13 mouse cellular contexts compared by ENCODE assay signal in the genomic region with DNA sequence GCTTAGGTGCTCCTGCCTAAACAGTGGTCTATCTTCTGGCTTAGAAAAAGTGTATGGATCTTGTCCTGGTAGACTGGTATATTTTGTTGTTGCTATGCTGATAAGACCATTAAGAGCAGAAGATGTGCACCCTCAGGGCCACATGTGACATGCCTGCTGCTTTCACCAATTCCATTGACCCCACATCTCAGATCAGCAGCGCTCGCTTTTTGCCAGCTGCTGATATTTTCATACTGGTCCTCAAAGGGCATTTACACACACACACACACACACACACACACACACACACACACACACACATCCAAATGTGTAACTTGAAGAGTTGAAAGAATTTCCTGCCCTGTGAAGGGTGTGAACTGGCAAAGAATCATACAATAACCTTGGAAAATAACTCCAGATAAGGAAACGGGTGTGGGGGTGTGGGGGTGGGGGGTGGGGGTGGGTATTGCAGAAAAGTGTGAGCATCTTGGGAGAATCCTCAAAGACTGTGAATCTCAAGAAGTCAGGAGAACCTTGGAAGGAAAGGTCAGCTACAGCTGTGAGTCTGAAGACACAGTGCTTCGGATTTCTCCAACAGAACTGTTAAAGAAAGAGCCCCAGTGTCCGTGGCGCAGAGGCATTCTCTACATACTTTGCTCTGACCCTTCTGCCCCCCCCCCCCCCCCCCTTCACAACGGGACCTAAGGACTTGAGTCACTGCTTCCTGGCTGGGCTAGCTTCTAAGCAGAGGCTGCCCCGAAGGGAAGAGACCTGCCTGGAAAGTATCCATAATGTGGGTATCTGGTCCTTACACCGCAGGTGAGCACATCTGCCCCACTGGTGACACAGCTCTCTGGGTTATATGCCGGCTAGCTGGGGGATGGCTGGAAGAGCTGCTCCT. TPM values are rescaled to one million over a fixed set of nuclear protein-coding genes. Genes with fewer than 3 reads are reported as not detected.
DNase-seq lines count a peak whose midpoint lies in the region; ATAC-seq and TF ChIP-seq lines count a peak whose summit lies in the region.
"Had no signal": no experiment of that assay in that cellular context is flagged by ENCODE, and none has a peak within 500 bp of the region (broad histone marks: within the 10 kb centered on the region; RNA-seq: fewer than 3 reads in every experiment).

No protein-coding gene starts in this region.

- H3K9me3 ChIP-seq in hindbrain, embryonic 14.5 days (ENCODE audit: control insufficient read depth, low read length) = no peaks in the 10 kb centered on the region
- no peaks in the 10 kb centered on the region for H3K9me3 ChIP-seq in hindbrain, postnatal 0 days (ENCODE audit: low read length)
- H3K9me3 ChIP-seq in stomach, embryonic 16.5 days (replicated peaks; ENCODE audit: control insufficient read depth, low read length) = no peaks in the 10 kb centered on the region
- H3K9me3 ChIP-seq in stomach, postnatal 0 days (ENCODE audit: control insufficient read depth, low read length) = no peaks in the 10 kb centered on the region
- H3K9me3 ChIP-seq in heart, postnatal 0 days (replicated peaks; ENCODE audit: control insufficient read depth, low read length) = no peaks in the 10 kb centered on the region
- H3K9me3 ChIP-seq in forebrain, postnatal 0 days (ENCODE audit: low read length) = no peaks in the 10 kb centered on the region
- H3K9me3 ChIP-seq: forebrain, embryonic 13.5 days; limb, embryonic 15.5 days; midbrain, embryonic 12.5 days had no signal

- no peak for TF ChIP-seq EP300 in stomach, postnatal 0 days (optimal IDR thresholded peaks at IDR 0.05)
- no peak for TF ChIP-seq EP300 in heart, postnatal 0 days (IDR thresholded peaks at IDR 0.05; ENCODE audit: low read depth)

- H3K27me3 ChIP-seq in hindbrain, embryonic 14.5 days (ENCODE audit: control insufficient read depth, insufficient read depth, low read length) = no peaks in the 10 kb centered on the region
- no peaks in the 10 kb centered on the region for H3K27me3 ChIP-seq in hindbrain, postnatal 0 days (ENCODE audit: insufficient read depth, low read length)
- H3K27me3 ChIP-seq in stomach, embryonic 16.5 days (ENCODE audit: control insufficient read depth, insufficient read depth, low read length) = no peaks in the 10 kb centered on the region
- no peaks in the 10 kb centered on the region for H3K27me3 ChIP-seq in stomach, postnatal 0 days (ENCODE audit: control insufficient read depth, insufficient read depth, low read length)
- no peaks in the 10 kb centered on the region for H3K27me3 ChIP-seq in heart, postnatal 0 days (ENCODE audit: control insufficient read depth, insufficient read depth, low read length)
- H3K27me3 ChIP-seq in forebrain, postnatal 0 days (ENCODE audit: insufficient read depth, low read length) = no peaks in the 10 kb centered on the region
- H3K27me3 ChIP-seq: forebrain, embryonic 13.5 days; limb, embryonic 15.5 days; midbrain, embryonic 12.5 days had no signal

- no peak overlapping the region for H3K4me3 ChIP-seq in hindbrain, embryonic 14.5 days (replicated peaks; ENCODE audit: low read length)
- H3K4me3 ChIP-seq in hindbrain, postnatal 0 days (ENCODE audit: low read length) = no peak overlapping the region
- no peak overlapping the region for H3K4me3 ChIP-seq in stomach, embryonic 16.5 days (replicated peaks; ENCODE audit: low read length)
- H3K4me3 ChIP-seq in stomach, postnatal 0 days (ENCODE audit: low read depth, low read length) = no peak overlapping the region
- no peak overlapping the region for H3K4me3 ChIP-seq in heart, postnatal 0 days (ENCODE audit: low read depth, low read length)
- no peak overlapping the region for H3K4me3 ChIP-seq in forebrain, postnatal 0 days (ENCODE audit: low read depth, low read length)
- H3K4me3 ChIP-seq: forebrain, embryonic 13.5 days; limb, embryonic 15.5 days; midbrain, embryonic 12.5 days had no signal

- ATAC-seq in hindbrain, embryonic 14.5 days (ENCODE audit: low FRiP score) = 0 out of 2 replicates have a peak, but pooled peaks have one; percentile 8
- ATAC-seq in hindbrain, postnatal 0 days = no peak
- ATAC-seq in stomach, embryonic 16.5 days (ENCODE audit: insufficient read depth, low FRiP score) = no peak; the same call in 1 of the 2 replicates
- ATAC-seq in stomach, postnatal 0 days (ENCODE audit: low FRiP score, low TSS enrichment) = no peak
- peak; percentile 57 for ATAC-seq in heart, postnatal 0 days (ENCODE audit: insufficient read depth, low read depth)
- no peak for ATAC-seq in forebrain, postnatal 0 days
- ATAC-seq: forebrain, embryonic 13.5 days had no signal

- no peak overlapping the region for H3K27ac ChIP-seq in hindbrain, embryonic 14.5 days
- no peak overlapping the region for H3K27ac ChIP-seq in hindbrain, postnatal 0 days
- H3K27ac ChIP-seq in stomach, embryonic 16.5 days (ENCODE audit: low read length) = peak overlapping the region; percentile 23; the same call in 1 of the 2 replicates
- no peak overlapping the region for H3K27ac ChIP-seq in stomach, postnatal 0 days (replicated peaks)
- peak overlapping the region; percentile 95 for H3K27ac ChIP-seq in heart, postnatal 0 days (ENCODE audit: low read depth)
- H3K27ac ChIP-seq in forebrain, postnatal 0 days (ENCODE audit: low read depth, low read length) = no peak overlapping the region
- H3K27ac ChIP-seq: forebrain, embryonic 13.5 days; limb, embryonic 15.5 days; midbrain, embryonic 12.5 days had no signal

- WGBS in hindbrain, embryonic 14.5 days = 69% methylated on average over 9 of the region's 10 CpGs
- 57% methylated on average over 10 of the region's 10 CpGs for WGBS in hindbrain, postnatal 0 days
- WGBS in stomach, embryonic 16.5 days = 32% methylated on average over 10 of the region's 10 CpGs
- 34% methylated on average over 10 of the region's 10 CpGs for WGBS in stomach, postnatal 0 days
- 11% methylated on average over 10 of the region's 10 CpGs for WGBS in heart, postnatal 0 days
- WGBS in forebrain, postnatal 0 days = 65% methylated on average over 10 of the region's 10 CpGs

- no peak overlapping the region for H3K4me2 ChIP-seq in hindbrain, embryonic 14.5 days (replicated peaks)
- no peak overlapping the region for H3K4me2 ChIP-seq in hindbrain, postnatal 0 days (ENCODE audit: low read depth, low read length)
- no peak overlapping the region; the same call in 1 of the 2 replicates for H3K4me2 ChIP-seq in stomach, embryonic 16.5 days (ENCODE audit: low read depth, low read length)
- no peak overlapping the region for H3K4me2 ChIP-seq in stomach, postnatal 0 days (replicated peaks; ENCODE audit: low read depth)
- H3K4me2 ChIP-seq in heart, postnatal 0 days (ENCODE audit: low read depth, low read length) = peak overlapping the region; percentile 46
- H3K4me2 ChIP-seq in forebrain, postnatal 0 days (ENCODE audit: low read depth) = no peak overlapping the region
- H3K4me2 ChIP-seq: forebrain, embryonic 13.5 days; limb, embryonic 15.5 days; midbrain, embryonic 12.5 days had no signal

- no peaks in the 10 kb centered on the region for H3K4me1 ChIP-seq in hindbrain, embryonic 14.5 days (replicated peaks; ENCODE audit: control insufficient read depth, insufficient read depth, low read length)
- no peaks in the 10 kb centered on the region for H3K4me1 ChIP-seq in hindbrain, postnatal 0 days (ENCODE audit: insufficient read depth, low read length)
- 0 out of 2 replicates have a peak, but pooled peaks cover 3% of the 10 kb centered on the region for H3K4me1 ChIP-seq in stomach, embryonic 16.5 days (ENCODE audit: control insufficient read depth, insufficient read depth, low read length)
- no peaks in the 10 kb centered on the region for H3K4me1 ChIP-seq in stomach, postnatal 0 days (replicated peaks; ENCODE audit: control insufficient read depth, insufficient read depth)
- H3K4me1 ChIP-seq in heart, postnatal 0 days (ENCODE audit: control insufficient read depth, insufficient read depth) = peaks cover 28% of the 10 kb centered on the region; the same call in 1 of the 2 replicates
- no peaks in the 10 kb centered on the region for H3K4me1 ChIP-seq in forebrain, postnatal 0 days (ENCODE audit: insufficient read depth)
- H3K4me1 ChIP-seq: forebrain, embryonic 13.5 days; limb, embryonic 15.5 days; midbrain, embryonic 12.5 days had no signal

- TF ChIP-seq CTCF in hindbrain, postnatal 0 days (IDR thresholded peaks at IDR 0.05; ENCODE audit: low read depth) = no peak
- no peak for TF ChIP-seq CTCF in stomach, postnatal 0 days (IDR thresholded peaks at IDR 0.05; ENCODE audit: low read depth)
- TF ChIP-seq CTCF in heart, postnatal 0 days (IDR thresholded peaks at IDR 0.05; ENCODE audit: low read depth) = no peak
- TF ChIP-seq CTCF in forebrain, postnatal 0 days (IDR thresholded peaks at IDR 0.05; ENCODE audit: low read depth) = no peak

- no peaks in the 10 kb centered on the region for H3K36me3 ChIP-seq in hindbrain, embryonic 14.5 days (replicated peaks; ENCODE audit: control insufficient read depth, insufficient read depth)
- no peaks in the 10 kb centered on the region for H3K36me3 ChIP-seq in hindbrain, postnatal 0 days (ENCODE audit: insufficient read depth, low read length)
- no peaks in the 10 kb centered on the region for H3K36me3 ChIP-seq in stomach, embryonic 16.5 days (ENCODE audit: control insufficient read depth, insufficient read depth, low read length)
- no peaks in the 10 kb centered on the region for H3K36me3 ChIP-seq in stomach, postnatal 0 days (ENCODE audit: control insufficient read depth, insufficient read depth, low read length)
- H3K36me3 ChIP-seq in heart, postnatal 0 days (replicated peaks; ENCODE audit: control insufficient read depth, insufficient read depth, low read length) = no peaks in the 10 kb centered on the region
- H3K36me3 ChIP-seq in forebrain, postnatal 0 days (ENCODE audit: insufficient read depth) = no peaks in the 10 kb centered on the region
- H3K36me3 ChIP-seq: limb, embryonic 15.5 days; midbrain, embryonic 12.5 days had no signal

- no peak overlapping the region for H3K9ac ChIP-seq in hindbrain, embryonic 14.5 days
- H3K9ac ChIP-seq in hindbrain, postnatal 0 days (replicated peaks; ENCODE audit: low read length) = no peak overlapping the region
- no peak overlapping the region for H3K9ac ChIP-seq in stomach, embryonic 16.5 days (ENCODE audit: low read length)
- no peak overlapping the region for H3K9ac ChIP-seq in stomach, postnatal 0 days (ENCODE audit: low read length)
- 0 out of 2 replicates have a peak overlapping the region, but pooled peaks have one; percentile 20 for H3K9ac ChIP-seq in heart, postnatal 0 days (replicated peaks; ENCODE audit: low read depth, low read length)
- H3K9ac ChIP-seq in forebrain, postnatal 0 days = no peak overlapping the region
- H3K9ac ChIP-seq: forebrain, embryonic 13.5 days; limb, embryonic 15.5 days; midbrain, embryonic 12.5 days had no signal

- DNase-seq in hindbrain, embryonic 14.5 days (ENCODE audit: low spot score) = no peak
- DNase-seq in hindbrain, postnatal 0 days (ENCODE audit: low spot score) = no peak
- DNase-seq in stomach, postnatal 0 days (ENCODE audit: low spot score) = no peak
- peak; percentile 49 for DNase-seq in heart, postnatal 0 days (ENCODE audit: low spot score)
- DNase-seq in yolk sac, embryonic 10.5 days (ENCODE audit: low spot score) = peak; percentile 19
- no peak for DNase-seq in thymus, postnatal 14 days
- no peak for DNase-seq in forebrain, postnatal 0 days

RNA-seq across cellular contexts. Expression of a gene that starts 11.9 kb away (rescaled TPM):
- not detected in 2 replicates for polyA plus RNA-seq in hindbrain, embryonic 14.5 days (2014; fragmentation: Nextera tagmentation; extraction: Ambion mirVana)
- not detected in 2 replicates for total RNA-seq in hindbrain, postnatal 0 days (2014; rRNA removed)
- not detected in 2 replicates for polyA plus RNA-seq in hindbrain, postnatal 0 days (2015; fragmentation: Nextera tagmentation; extraction: Ambion mirVana)
- 0.30 and 1.9 TPM in 2 replicates for polyA plus RNA-seq in stomach, embryonic 16.5 days (2015; fragmentation: Nextera tagmentation; extraction: Ambion mirVana)
- polyA plus RNA-seq in stomach, postnatal 0 days (2015; fragmentation: Nextera tagmentation; extraction: Ambion mirVana) = 0.10 TPM in 1 of 2 replicates, not detected in the other
- total RNA-seq in heart, postnatal 0 days (2014; rRNA removed; ENCODE audit: low replicate concordance) = 51.9 and 68.1 TPM in 2 replicates
- 62.2 and 70.3 TPM in 2 replicates for polyA plus RNA-seq in heart, postnatal 0 days (2015; fragmentation: Nextera tagmentation; extraction: Ambion mirVana)
- total RNA-seq in forebrain, postnatal 0 days (2014; rRNA removed) = 0.23 TPM in 1 of 2 replicates, not detected in the other
- not detected in 2 replicates for polyA plus RNA-seq in forebrain, postnatal 0 days (2015; fragmentation: Nextera tagmentation; extraction: Ambion mirVana)
- total RNA-seq: common myeloid progenitor, adult 5-6 weeks; layer of hippocampus, postnatal 14 days had no signal
- polyA plus RNA-seq: forebrain, embryonic 13.5 days; midbrain, embryonic 12.5 days had no signal

RNA-seq across cellular contexts. Expression of a gene that starts 57.7 kb away (rescaled TPM):
- 0.12 TPM in 1 of 2 replicates, not detected in the other for polyA plus RNA-seq in hindbrain, embryonic 14.5 days (2014; fragmentation: Nextera tagmentation; extraction: Ambion mirVana)
- total RNA-seq in hindbrain, postnatal 0 days (2014; rRNA removed) = 0.11 and 0.31 TPM in 2 replicates
- polyA plus RNA-seq in hindbrain, postnatal 0 days (2015; fragmentation: Nextera tagmentation; extraction: Ambion mirVana) = 0.11 and 0.24 TPM in 2 replicates
- 0.10 TPM in 1 of 2 replicates, not detected in the other for polyA plus RNA-seq in stomach, embryonic 16.5 days (2015; fragmentation: Nextera tagmentation; extraction: Ambion mirVana)
- polyA plus RNA-seq in stomach, postnatal 0 days (2015; fragmentation: Nextera tagmentation; extraction: Ambion mirVana) = 0.04 and 0.06 TPM in 2 replicates
- total RNA-seq in heart, postnatal 0 days (2014; rRNA removed; ENCODE audit: low replicate concordance) = 1.5 and 3.4 TPM in 2 replicates
- polyA plus RNA-seq in heart, postnatal 0 days (2015; fragmentation: Nextera tagmentation; extraction: Ambion mirVana) = 1.4 and 1.5 TPM in 2 replicates
- total RNA-seq in forebrain, postnatal 0 days (2014; rRNA removed) = not detected in 2 replicates
- 0.05 TPM in 1 of 2 replicates, not detected in the other for polyA plus RNA-seq in forebrain, postnatal 0 days (2015; fragmentation: Nextera tagmentation; extraction: Ambion mirVana)
- total RNA-seq: common myeloid progenitor, adult 5-6 weeks; layer of hippocampus, postnatal 14 days had no signal
- polyA plus RNA-seq: forebrain, embryonic 13.5 days; limb, embryonic 15.5 days; midbrain, embryonic 12.5 days had no signal

RNA-seq across cellular contexts. Expression of a gene that starts 57.9 kb away (rescaled TPM):
- polyA plus RNA-seq in hindbrain, embryonic 14.5 days (2014; fragmentation: Nextera tagmentation; extraction: Ambion mirVana) = 389 and 483 TPM in 2 replicates
- 17.1 and 24.3 TPM in 2 replicates for total RNA-seq in hindbrain, postnatal 0 days (2014; rRNA removed)
- polyA plus RNA-seq in hindbrain, postnatal 0 days (2015; fragmentation: Nextera tagmentation; extraction: Ambion mirVana) = 596 and 598 TPM in 2 replicates
- polyA plus RNA-seq in stomach, embryonic 16.5 days (2015; fragmentation: Nextera tagmentation; extraction: Ambion mirVana) = 320 and 383 TPM in 2 replicates
- polyA plus RNA-seq in stomach, postnatal 0 days (2015; fragmentation: Nextera tagmentation; extraction: Ambion mirVana) = 414 and 442 TPM in 2 replicates
- total RNA-seq in heart, postnatal 0 days (2014; rRNA removed; ENCODE audit: low replicate concordance) = 55.0 and 113 TPM in 2 replicates
- 1,697 and 1,774 TPM in 2 replicates for polyA plus RNA-seq in heart, postnatal 0 days (2015; fragmentation: Nextera tagmentation; extraction: Ambion mirVana)
- 54.9 and 82.2 TPM in 2 replicates for total RNA-seq in forebrain, postnatal 0 days (2014; rRNA removed)
- 469 and 592 TPM in 2 replicates for polyA plus RNA-seq in forebrain, postnatal 0 days (2015; fragmentation: Nextera tagmentation; extraction: Ambion mirVana)

Comparison
In these comparisons a context has a peak if more than half of its experiments do, and no peak if none do; other contexts are left out.
1. ATAC-seq: peak in hindbrain, embryonic 14.5 days (single experiment) and heart, postnatal 0 days (single experiment); none in hindbrain, postnatal 0 days (single experiment), stomach, embryonic 16.5 days (single experiment), stomach, postnatal 0 days (single experiment) and forebrain, postnatal 0 days (single experiment).
2. H3K27ac ChIP-seq: peak in stomach, embryonic 16.5 days (single experiment) and heart, postnatal 0 days (single experiment); none in hindbrain, embryonic 14.5 days (single experiment), hindbrain, postnatal 0 days (single experiment), stomach, postnatal 0 days (single experiment) and forebrain, postnatal 0 days (single experiment).
3. DNase-seq: peak in heart, postnatal 0 days (single experiment) and yolk sac, embryonic 10.5 days (single experiment); none in hindbrain, embryonic 14.5 days (single experiment), hindbrain, postnatal 0 days (single experiment), stomach, postnatal 0 days (single experiment), thymus, postnatal 14 days (single experiment) and forebrain, postnatal 0 days (single experiment).
4. RNA of a gene that starts 11.9 kb away (polyA plus RNA-seq): 62.2 to 70.3 TPM in heart, postnatal 0 days; 0.30 to 1.9 TPM in stomach, embryonic 16.5 days, not detected in hindbrain, embryonic 14.5 days, not detected in hindbrain, postnatal 0 days, 0.10 TPM in stomach, postnatal 0 days and not detected in forebrain, postnatal 0 days; every median in the first group is over 10 times any median in the second.